Mouse (Mus musculus) neural tube, embryonic 15.5 days (tissue): ENCODE results near the gene Limch1. TPM values are rescaled to one million over a fixed set of nuclear protein-coding genes. Genes with fewer than 3 reads are reported as not detected.

Experiments used
- ATAC-seq: fragments of 200-750 bp; cut with Nextera tagmentation; 2 replicates; pipeline ENCODE4 v1.8.0; 2017; ENCODE audit warnings: mild to moderate bottlenecking, moderate TSS enrichment, moderate library complexity; ENCODE audit not compliant: low FRiP score
- H3K27ac ChIP-seq: fragments of 300-500 bp; sonication (generic); replicated peaks from 2 replicates; pipeline ENCODE4 v1.5.1; 2015; ENCODE audit warnings: mild to moderate bottlenecking, inconsistent platforms
- H3K27me3 ChIP-seq: fragments of 300-500 bp; sonication (generic); replicated peaks from 2 replicates; pipeline ENCODE4 v1.6.1; 2015; ENCODE audit warnings: inconsistent platforms
- H3K36me3 ChIP-seq: fragments of 300-500 bp; sonication (generic); 2 replicates; pipeline ENCODE4 v1.6.1; 2015; ENCODE audit warnings: inconsistent platforms
- H3K4me1 ChIP-seq: fragments of 300-500 bp; sonication (generic); 2 replicates; pipeline ENCODE4 v1.6.1; 2015; ENCODE audit warnings: inconsistent platforms
- H3K4me2 ChIP-seq: fragments of 300-500 bp; sonication (generic); 2 replicates; pipeline ENCODE4 v1.6.1; 2015; ENCODE audit warnings: inconsistent platforms, mild to moderate bottlenecking, moderate library complexity
- H3K4me3 ChIP-seq: fragments of 300-500 bp; sonication (generic); replicated peaks from 2 replicates; pipeline ENCODE4 v1.5.1; 2015; ENCODE audit warnings: mild to moderate bottlenecking, inconsistent platforms
- H3K9ac ChIP-seq: fragments of 300-500 bp; sonication (generic); replicated peaks from 2 replicates; pipeline ENCODE4 v1.6.1; 2015; ENCODE audit warnings: mild to moderate bottlenecking, inconsistent platforms
- H3K9me3 ChIP-seq: fragments of 300-500 bp; sonication (generic); replicated peaks from 2 replicates; pipeline ENCODE4 v1.6.1; 2016; ENCODE audit warnings: inconsistent platforms
- WGBS: fragments of 180-500 bp; shearing (Covaris S2); methylation state at CpG from one replicate; pipeline ENCODE4 v1.1.7; 2015; ENCODE audit warnings: mixed read lengths; 5-methylcytosine and 5-hydroxymethylcytosine counted together
- polyA plus RNA-seq: library from polyadenylated mRNA; unstranded; fragments of >200 nt; fragmentation: Nextera tagmentation; extraction: Ambion mirVana; gene quantifications from 2 replicates; pipeline ENCODE4 v1.2.1, GENCODE M21; 2015

Limch1 gene
- polyA plus RNA-seq, 1 experiment from 2014 or later: 63.7 TPM

DNA sequence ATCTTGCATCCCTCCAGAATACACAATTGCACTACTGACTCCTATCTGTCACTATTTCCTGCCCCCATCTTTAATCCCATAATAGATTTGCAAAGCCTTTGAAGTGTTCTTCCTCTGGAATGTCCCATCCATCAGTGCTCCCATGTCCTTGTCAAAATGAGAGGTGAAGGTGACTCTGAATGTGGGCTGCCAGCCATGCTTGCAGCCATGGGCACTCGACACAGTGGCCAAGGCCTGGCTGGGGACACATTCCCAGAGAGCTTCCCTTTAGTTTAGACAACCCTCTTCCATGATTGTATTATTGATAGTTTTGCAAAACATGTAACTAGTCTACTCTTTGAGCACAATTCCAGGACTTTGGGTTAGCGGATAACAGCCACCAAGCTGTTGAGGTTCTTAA lies 96.3 kb downstream of the Limch1 start:
- Histone ChIP-seq H3K4me3 (no peak overlapping the region), H3K27me3 (no peaks in the 10 kb centered on the region), H3K4me1 (no peaks in the 10 kb centered on the region), H3K9ac (no peak overlapping the region), H3K9me3 (no peaks in the 10 kb centered on the region), H3K36me3 (no peaks in the 10 kb centered on the region), H3K27ac (no peak overlapping the region), H3K4me2 (no peak overlapping the region)
- 96% methylated on average over 2 of the region's 2 CpGs for WGBS
- no peak for ATAC-seq

DNA sequence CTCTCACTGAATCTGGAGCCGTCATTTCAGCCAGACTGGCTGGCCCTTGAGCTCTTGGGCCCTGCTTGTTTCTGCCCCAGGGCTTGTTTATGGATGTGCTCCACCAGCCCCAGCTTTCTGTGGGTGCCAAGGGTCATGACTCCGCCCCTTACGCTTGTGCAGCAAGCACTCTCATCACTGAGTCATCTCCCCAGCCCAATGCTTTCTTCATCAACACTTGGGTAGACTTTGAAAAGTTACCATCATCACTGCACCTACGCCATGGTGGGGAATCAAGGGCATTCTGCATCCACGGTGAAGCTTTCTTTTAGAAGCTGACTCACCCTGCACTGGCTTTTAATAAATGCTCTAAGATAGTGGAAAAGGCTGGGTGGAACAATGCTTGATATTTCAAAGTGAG lies 97.1 kb downstream of the Limch1 start:
- Histone ChIP-seq H3K36me3 (no peaks in the 10 kb centered on the region), H3K9me3 (no peaks in the 10 kb centered on the region), H3K4me2 (no peak overlapping the region), H3K27me3 (no peaks in the 10 kb centered on the region), H3K9ac (no peak overlapping the region), H3K4me1 (no peaks in the 10 kb centered on the region), H3K4me3 (no peak overlapping the region), H3K27ac (no peak overlapping the region)
- ATAC-seq: no peak
- 95% methylated on average over 5 of the region's 5 CpGs for WGBS

DNA sequence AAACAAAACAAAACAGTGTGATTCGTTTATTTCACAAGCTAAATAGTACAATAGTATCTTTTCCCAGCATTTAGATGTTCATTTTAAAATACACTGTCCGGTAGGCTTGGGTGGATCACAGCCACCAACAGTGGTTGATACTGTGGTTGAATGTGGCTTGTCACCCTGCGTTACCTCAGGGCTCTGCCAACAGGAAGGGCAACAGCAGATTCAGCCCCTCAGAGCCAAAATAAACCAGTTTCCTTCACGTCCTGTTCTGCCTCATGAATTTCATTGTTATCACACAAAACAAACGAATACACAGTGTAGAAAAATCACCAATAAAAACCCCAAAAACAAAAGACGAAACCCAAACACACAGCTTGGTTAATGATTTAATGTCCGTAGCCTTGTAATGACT lies 102.5 kb downstream of the Limch1 start:
- H3K4me3 ChIP-seq: no peak overlapping the region
- 58% methylated on average over 7 of the region's 7 CpGs for WGBS

DNA sequence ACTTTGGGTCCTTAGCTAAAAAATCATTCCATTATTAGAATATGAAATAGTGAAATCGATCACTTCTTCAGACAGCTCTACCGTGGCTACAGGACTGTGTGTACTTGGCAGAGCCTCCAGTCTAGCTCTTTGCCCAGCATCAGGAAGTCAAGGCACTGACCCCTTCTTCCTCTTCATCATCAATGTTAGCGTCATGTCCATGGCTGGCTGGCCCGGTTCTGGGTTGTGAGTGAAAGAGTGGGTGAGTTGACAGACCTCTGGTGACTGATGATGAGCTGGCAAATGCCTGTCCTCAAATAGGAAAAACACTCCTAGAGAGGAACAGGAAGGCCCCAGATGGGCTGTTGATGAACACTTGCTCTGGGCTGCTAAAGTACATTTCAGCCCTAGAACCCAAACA lies 103.5 kb downstream of the Limch1 start:
- H3K4me1 ChIP-seq: peaks cover 29% of the 10 kb centered on the region
- no peaks in the 10 kb centered on the region for H3K9me3 ChIP-seq
- H3K27ac ChIP-seq: no peak overlapping the region
- no peak for ATAC-seq
- no peak overlapping the region for H3K9ac ChIP-seq
- no peaks in the 10 kb centered on the region for H3K36me3 ChIP-seq
- no peak overlapping the region for H3K4me2 ChIP-seq
- no peaks in the 10 kb centered on the region for H3K27me3 ChIP-seq
- no peak overlapping the region for H3K4me3 ChIP-seq
- WGBS: 78% methylated on average over 4 of the region's 4 CpGs

More for the DNA sequence above, 102.5 kb downstream of the Limch1 start:
- H3K27me3 ChIP-seq: no peaks in the 10 kb centered on the region
- no peaks in the 10 kb centered on the region for H3K9me3 ChIP-seq
- no peak for ATAC-seq
- H3K36me3 ChIP-seq: no peaks in the 10 kb centered on the region
- no peak overlapping the region for H3K4me2 ChIP-seq
- H3K4me1 ChIP-seq: peaks cover 29% of the 10 kb centered on the region
- no peak overlapping the region for H3K9ac ChIP-seq
- H3K27ac ChIP-seq: no peak overlapping the region

DNA sequence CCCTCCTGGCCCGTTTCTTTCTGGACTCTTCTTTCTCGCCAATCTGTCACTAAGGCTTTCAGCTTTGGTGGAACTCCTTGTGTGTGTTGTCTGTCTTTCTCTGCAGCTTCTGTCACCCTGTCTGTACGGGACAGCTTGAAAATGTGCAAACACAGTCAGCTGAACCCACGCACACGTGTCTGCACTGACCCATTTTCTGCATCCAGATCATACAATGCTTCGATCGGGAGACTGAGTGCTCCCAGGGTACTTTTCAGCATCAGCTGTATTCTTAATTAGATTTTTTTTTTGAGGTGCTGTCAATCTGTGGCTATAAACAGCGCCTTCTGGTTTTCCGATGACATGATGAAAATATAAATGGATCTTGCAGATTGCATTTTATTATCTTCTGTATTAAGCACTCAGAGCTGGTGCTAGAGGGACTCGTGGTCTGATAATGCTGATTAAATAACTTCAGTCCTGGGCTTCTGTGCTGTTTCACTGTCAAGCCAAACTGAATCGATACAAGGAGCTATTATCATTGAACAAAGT lies 105.2 kb downstream of the Limch1 start:
- Histone ChIP-seq H3K4me1 (peaks cover 35% of the 10 kb centered on the region), H3K27ac (peak overlapping the region; percentile 58), H3K9ac (no peak overlapping the region), H3K4me3 (no peak overlapping the region), H3K4me2 (no peak overlapping the region), H3K27me3 (no peaks in the 10 kb centered on the region), H3K36me3 (no peaks in the 10 kb centered on the region), H3K9me3 (no peaks in the 10 kb centered on the region)
- 44% methylated on average over 11 of the region's 11 CpGs for WGBS
- no peak for ATAC-seq

DNA sequence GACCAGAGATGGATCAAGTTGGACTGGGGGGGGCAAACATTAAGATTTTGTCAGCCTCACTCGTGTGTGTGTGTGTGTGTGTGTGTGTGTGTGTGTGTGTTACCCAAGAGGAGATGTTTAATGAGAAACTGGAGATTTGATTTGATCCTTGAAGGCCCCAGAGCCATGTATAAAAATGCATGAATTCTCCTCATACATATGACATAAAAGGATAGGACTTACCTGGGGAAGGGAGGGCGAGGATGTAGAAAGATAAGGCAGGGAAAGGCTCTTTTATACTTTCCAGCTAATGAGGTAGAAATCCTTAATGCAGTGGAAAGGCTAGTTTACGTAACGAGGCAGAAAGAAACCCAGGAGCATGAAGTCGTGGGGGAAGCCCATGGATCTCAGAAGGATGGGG lies 106.1 kb downstream of the Limch1 start:
- 75% methylated on average over 5 of the region's 5 CpGs for WGBS
- no peak overlapping the region for H3K9ac ChIP-seq
- H3K9me3 ChIP-seq: no peaks in the 10 kb centered on the region
- no peaks in the 10 kb centered on the region for H3K27me3 ChIP-seq
- H3K36me3 ChIP-seq: no peaks in the 10 kb centered on the region
- ATAC-seq: no peak
- no peak overlapping the region for H3K4me3 ChIP-seq
- peaks cover 35% of the 10 kb centered on the region for H3K4me1 ChIP-seq
- no peak overlapping the region for H3K4me2 ChIP-seq
- H3K27ac ChIP-seq: no peak overlapping the region

DNA sequence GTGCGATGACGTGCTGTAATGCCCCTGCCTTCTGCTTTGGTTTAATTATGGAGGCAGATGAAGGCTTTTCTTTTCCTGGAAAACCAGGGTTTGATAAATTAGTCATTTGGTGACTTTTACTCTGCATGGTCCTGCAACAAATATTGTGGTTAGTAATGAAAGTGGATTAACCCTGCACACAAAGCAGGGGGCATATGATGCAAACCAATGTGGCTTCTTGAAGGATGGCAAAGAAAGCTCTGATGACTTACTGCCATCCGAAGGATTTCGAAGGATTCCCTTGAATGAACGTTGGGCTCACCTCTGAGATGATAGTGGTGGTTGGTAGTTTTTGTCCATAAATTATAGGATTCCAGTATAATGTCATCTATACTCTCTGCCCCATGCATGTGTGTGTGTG lies 108.6 kb downstream of the Limch1 start:
- Histone ChIP-seq H3K27me3 (no peaks in the 10 kb centered on the region), H3K4me2 (no peak overlapping the region), H3K4me3 (no peak overlapping the region), H3K4me1 (peaks cover 26% of the 10 kb centered on the region), H3K9ac (no peak overlapping the region), H3K27ac (no peak overlapping the region), H3K36me3 (no peaks in the 10 kb centered on the region), H3K9me3 (no peaks in the 10 kb centered on the region)
- no peak for ATAC-seq
- WGBS: 84% methylated on average over 5 of the region's 5 CpGs

DNA sequence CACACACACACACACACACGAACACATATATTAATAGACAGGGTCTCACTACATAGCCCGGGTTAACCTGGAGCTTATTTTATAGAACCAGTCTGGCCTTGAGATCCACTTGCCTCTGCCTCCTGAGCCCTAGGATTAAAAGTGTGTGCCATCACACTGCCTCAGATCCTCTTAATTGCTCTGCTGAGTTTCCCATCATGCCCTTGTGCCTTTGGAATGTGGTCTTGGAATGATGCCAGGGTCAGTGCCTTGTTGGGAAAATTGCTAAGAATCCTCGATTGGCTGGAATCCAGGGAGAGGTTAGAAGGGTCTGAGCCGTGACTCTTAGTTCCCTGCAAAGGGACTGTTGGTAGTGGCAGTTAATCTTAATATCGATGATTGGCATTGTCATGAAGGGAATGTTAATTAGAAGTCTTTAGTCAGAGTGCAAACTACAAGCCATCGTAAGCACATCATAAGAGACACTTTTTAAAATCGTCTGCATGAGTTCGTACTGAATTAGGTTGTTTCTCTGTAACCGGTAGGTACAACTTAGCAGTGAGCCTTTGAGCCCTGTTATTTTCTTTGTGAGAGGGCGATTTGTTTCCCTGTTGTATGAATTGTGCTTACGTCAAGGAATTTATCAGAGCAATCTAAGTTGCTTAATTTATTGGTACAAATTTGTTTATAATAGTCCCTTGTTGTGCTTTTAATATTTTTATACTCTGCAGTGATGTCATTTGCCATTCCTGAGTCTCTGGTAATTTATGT lies 109.9 kb downstream of the Limch1 start:
- Histone ChIP-seq H3K36me3 (no peaks in the 10 kb centered on the region), H3K9me3 (no peaks in the 10 kb centered on the region), H3K4me1 (peaks cover 23% of the 10 kb centered on the region), H3K27me3 (no peaks in the 10 kb centered on the region), H3K4me2 (no peak overlapping the region), H3K9ac (no peak overlapping the region), H3K27ac (peak overlapping the region; percentile 25; the same call in 1 of the 2 replicates), H3K4me3 (no peak overlapping the region)
- 48% methylated on average over 11 of the region's 11 CpGs for WGBS
- ATAC-seq: no peak

DNA sequence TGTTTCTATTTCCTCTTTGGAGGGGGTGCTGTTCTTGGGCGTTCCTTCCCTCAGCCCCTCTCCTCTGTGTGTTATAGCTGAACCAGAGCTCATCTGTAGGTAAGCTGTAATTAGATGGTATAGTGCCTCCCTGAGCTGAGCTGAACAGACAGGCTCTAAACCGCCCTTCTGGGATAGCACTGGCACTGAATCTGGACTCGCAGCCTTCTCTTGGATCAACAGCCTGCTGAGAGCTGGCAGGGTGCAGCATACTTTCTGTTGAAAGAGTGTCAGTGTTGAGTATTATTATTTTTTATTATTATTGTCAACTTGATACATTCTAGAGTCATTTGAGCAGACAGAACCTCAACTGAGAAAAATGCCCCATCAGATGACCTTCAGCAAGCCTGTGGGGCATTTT lies 113.9 kb downstream of the Limch1 start:
- 86% methylated on average over 3 of the region's 3 CpGs for WGBS
- H3K27ac ChIP-seq: no peak overlapping the region
- no peaks in the 10 kb centered on the region for H3K36me3 ChIP-seq
- H3K4me1 ChIP-seq: peaks cover 23% of the 10 kb centered on the region
- H3K9me3 ChIP-seq: no peaks in the 10 kb centered on the region
- no peak for ATAC-seq
- H3K9ac ChIP-seq: no peak overlapping the region
- no peak overlapping the region for H3K4me3 ChIP-seq
- no peak overlapping the region for H3K4me2 ChIP-seq
- H3K27me3 ChIP-seq: no peaks in the 10 kb centered on the region

DNA sequence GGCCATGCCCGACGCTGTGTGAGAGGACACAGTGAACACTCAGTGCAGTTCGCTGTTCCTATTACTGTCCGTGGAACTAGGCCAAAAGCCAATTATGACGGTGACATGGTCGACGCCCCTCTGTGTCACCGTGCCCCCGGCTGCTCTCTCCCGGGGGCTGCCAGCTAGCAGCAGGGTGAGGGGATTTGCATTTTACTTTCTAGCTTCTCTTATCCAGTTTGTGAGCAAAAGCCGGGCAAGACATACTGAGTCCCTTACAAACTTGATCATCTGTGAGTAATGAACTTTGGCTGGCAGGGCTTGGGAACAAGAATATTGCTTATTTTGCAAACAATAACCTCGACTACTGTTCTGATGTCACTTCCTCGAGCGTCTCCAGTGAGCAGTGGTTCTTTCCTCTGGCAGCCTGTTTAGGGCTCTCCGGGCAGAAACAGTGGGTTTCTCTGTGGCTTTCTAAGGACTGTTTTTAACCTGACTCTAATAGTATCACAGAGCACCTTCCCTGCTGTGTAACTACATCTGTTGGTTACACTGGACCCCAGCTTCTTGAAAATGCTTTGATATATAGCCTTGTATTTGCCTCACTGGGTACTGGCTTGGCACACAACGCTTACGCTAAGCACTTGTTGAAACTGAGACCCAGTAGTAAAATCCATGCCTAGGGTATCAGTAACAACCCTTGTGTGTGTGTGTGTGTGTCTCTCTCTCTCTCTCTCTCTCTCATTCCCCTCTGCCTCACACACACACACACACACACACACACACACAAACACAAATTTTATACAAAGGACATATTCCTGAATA lies 115.8 kb downstream of the Limch1 start:
- H3K9ac ChIP-seq: no peak overlapping the region
- no peaks in the 10 kb centered on the region for H3K9me3 ChIP-seq
- H3K4me3 ChIP-seq: no peak overlapping the region
- peaks cover 30% of the 10 kb centered on the region for H3K4me1 ChIP-seq
- no peaks in the 10 kb centered on the region for H3K36me3 ChIP-seq
- H3K4me2 ChIP-seq: no peak overlapping the region; the same call in 1 of the 2 replicates
- H3K27ac ChIP-seq: peak overlapping the region; percentile 46
- WGBS: 32% methylated on average over 17 of the region's 17 CpGs
- peak; percentile 40; the same call in 1 of the 2 replicates for ATAC-seq
- H3K27me3 ChIP-seq: no peaks in the 10 kb centered on the region

DNA sequence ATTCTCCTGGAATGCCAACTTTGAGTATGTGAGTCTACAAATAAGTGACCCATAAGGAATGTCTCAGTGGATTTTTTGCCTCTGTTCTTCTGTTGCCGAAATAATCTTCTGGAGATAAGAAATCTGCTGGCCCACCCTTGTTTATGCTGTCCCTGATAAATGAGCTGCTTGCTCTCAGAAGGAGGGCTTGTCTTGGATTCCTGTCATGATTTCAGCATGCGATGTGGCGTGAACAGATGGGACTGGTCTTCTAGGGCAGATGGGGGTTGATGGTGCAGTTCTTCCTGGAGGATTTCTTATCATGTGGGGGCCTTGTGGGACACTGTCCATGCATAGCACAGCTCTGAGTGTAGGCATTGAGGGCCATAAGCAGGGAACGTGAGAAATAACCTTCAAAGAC lies 116.5 kb downstream of the Limch1 start:
- ATAC-seq: no peak
- H3K36me3 ChIP-seq: no peaks in the 10 kb centered on the region
- no peaks in the 10 kb centered on the region for H3K9me3 ChIP-seq
- H3K4me1 ChIP-seq: peaks cover 30% of the 10 kb centered on the region
- WGBS: 64% methylated on average over 4 of the region's 4 CpGs
- H3K27me3 ChIP-seq: no peaks in the 10 kb centered on the region
- H3K9ac ChIP-seq: no peak overlapping the region
- H3K4me2 ChIP-seq: no peak overlapping the region
- no peak overlapping the region; the same call in 1 of the 2 replicates for H3K27ac ChIP-seq
- no peak overlapping the region for H3K4me3 ChIP-seq

DNA sequence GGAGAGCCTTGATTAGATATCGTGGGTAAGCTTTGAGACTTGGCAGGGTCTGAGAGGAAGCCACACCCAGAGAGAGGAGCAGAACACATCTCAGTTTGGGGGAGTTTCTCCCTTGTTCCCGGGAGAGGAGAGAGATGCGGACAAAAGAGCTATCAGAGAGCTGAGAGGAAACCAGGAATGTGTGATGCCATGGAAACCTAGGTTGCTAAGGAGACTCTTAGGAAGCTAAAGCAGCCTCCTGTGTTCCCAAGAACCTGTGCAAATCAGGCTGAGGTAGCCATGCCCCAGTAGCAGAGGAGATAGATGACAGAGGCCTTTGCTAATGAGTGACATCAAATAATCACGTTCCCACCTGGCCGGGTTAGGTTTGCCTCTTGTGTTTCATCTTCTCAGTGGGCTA lies 119.6 kb downstream of the Limch1 start:
- H3K27me3 ChIP-seq: no peaks in the 10 kb centered on the region
- WGBS: 41% methylated on average over 5 of the region's 5 CpGs
- H3K4me3 ChIP-seq: no peak overlapping the region
- H3K9me3 ChIP-seq: no peaks in the 10 kb centered on the region
- H3K27ac ChIP-seq: peak overlapping the region; percentile 37; the same call in 1 of the 2 replicates
- H3K36me3 ChIP-seq: no peaks in the 10 kb centered on the region
- H3K4me1 ChIP-seq: peaks cover 30% of the 10 kb centered on the region
- H3K9ac ChIP-seq: no peak overlapping the region
- no peak; the same call in 1 of the 2 replicates for ATAC-seq
- H3K4me2 ChIP-seq: no peak overlapping the region
